Mouse (Mus musculus) layer of hippocampus, adult 11-12 months (tissue): Measurements from ENCODE around the gene Eif3l.
"Not testable (repeated sequence)": the region's sequence is repeated elsewhere in the genome, so short reads cannot be mapped to it uniquely, and the experiment has no call there.

Experiments
- DNase-seq: peaks from one replicate; pipeline ENCODE4 v3.0.0; 2022; ENCODE audit warnings: low spot score

Eif3l gene

DNA sequence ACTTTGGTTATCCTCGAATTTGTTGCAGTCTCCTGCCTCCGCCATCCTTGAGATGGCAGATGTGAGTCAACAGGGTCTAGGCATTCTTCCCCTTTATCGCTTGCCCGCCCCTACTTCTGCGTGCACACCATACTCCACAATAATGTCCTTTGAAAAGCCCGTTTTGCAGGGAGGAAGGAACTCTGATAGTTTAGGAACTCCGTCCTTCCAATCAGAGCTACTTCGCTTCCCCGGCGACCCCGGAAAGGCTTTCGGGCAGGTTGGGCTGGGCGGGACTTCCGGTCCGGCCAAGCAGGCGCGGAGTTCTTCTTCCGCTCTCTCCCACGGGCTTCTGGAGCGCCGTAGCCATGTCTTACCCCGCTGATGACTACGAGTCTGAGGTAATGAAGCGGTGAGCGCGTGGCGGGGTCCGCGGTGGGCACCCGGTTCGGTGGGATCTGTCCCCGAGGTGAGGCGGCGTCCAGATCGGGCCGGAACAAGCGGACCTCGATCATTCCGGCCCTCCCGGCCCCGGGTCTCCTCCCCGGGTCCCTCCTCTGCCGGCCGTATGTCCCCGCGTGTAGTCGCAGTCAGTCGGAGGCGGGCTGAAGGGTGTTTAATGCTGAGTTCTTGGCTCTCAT is at the start of gene Eif3l:
TSS of gene Eif3l (plus strand) at position 267 of the 620 bp plus-strand sequence.
- peak; percentile 85 for DNase-seq

DNA sequence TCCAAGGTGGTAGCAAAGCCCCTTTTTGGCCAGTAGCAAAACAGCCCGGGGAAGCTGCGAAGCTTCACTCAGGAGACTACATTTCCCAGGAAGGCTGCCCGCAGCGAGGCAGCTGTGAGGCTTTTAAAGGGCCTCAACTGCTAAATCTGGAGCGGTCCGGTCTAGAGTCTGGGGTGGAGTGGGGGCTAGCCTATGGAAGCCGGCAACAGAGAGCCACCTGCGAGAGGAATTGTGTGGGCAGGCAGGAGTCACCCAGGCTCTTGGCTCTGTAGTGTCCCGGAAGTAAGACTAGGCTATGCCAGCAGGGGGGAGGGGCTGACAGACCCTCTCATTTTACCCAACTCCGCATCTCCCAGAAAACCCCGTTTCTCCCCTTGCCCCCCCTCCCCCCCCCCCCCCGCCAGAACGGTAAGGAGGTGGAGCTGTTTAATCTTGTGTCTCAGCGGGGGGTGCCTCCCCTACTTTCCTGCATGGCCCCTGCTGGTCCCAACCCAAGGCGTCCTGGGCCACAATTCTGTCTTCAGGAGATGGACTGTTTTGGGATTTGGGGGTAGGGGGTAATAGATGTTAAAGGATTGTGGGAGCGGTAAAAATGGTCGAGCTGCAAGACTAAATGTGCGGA is 49.2 kb upstream of the Eif3l start:
- DNase-seq: no peak

GRCm38 (mm10) chr15:79026511-79027290 is 48.3 kb upstream of the Eif3l start:
- DNase-seq: no peak

- DNase-seq: no peak
These were observed 47.4 kb upstream of the Eif3l start for GRCm38 (mm10) chr15:79027291-79028205.

GRCm38 (mm10) chr15:79028237-79028738 is 46.7 kb upstream of the Eif3l start, which contains the start of gene H1f0:
TSS of gene H1f0 (plus strand) at chr15:79028450.
- DNase-seq: peak; percentile 92

- no peak for DNase-seq
These were observed 46.0 kb upstream of the Eif3l start for GRCm38 (mm10) chr15:79028823-79029484.

DNA sequence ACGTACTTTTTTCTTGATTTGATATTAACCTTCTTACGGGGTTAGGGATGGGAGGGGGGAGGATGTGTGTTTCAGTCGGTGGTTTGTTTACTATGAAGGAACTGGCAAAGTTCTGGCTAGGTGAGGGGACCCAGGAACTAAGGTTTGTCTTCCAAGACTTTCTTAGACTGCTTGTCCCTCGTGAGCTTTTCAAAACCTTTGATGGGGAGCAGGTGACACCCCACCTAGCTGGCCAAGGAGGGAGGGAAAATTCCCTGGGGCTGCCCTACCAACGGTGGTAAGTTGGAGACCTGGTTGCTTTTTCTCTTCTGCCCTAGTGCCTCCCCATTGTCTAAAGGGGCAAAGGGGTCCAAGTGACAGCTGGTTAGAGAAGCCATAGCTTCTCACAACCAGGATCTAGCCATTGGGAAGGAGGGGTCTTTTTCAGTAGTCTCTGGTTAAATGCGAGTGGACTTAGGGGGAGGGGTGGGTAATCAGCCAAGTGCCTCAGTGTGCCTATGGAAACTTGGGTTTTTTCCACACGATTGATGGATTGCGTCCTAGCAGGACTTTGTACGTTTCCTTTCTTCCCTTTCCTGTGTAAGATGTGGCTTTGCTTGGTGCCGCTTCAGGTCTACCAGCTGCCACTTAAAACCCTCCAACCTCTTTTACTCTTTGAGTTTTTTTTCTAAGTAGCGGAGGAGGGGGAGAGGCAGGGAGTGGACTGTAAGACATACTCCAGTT is 45.3 kb upstream of the Eif3l start:
- DNase-seq: no peak

GRCm38 (mm10) chr15:79030551-79031435 is 44.2 kb upstream of the Eif3l start:
- peak; percentile 90 for DNase-seq

DNA sequence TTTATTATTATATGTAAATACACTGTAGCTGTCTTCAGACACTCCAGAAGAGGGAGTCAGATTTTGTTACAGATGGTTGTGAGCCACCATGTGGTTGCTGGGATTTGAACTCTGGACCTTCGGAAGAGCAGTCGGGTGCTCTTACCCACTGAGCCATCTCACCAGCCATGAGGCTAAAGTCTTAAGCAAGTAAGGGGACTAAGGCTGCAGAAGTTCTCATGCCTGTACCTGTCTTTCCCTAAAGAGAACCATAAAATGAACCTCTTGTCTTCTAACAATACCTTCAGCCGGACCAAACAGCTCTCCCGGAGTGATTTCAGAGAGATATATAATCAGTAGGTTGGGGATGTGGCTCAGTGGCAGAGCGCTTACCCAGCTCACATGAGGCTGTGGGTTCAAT is 43.1 kb upstream of the Eif3l start:
- DNase-seq: not testable (repeated sequence)

DNA sequence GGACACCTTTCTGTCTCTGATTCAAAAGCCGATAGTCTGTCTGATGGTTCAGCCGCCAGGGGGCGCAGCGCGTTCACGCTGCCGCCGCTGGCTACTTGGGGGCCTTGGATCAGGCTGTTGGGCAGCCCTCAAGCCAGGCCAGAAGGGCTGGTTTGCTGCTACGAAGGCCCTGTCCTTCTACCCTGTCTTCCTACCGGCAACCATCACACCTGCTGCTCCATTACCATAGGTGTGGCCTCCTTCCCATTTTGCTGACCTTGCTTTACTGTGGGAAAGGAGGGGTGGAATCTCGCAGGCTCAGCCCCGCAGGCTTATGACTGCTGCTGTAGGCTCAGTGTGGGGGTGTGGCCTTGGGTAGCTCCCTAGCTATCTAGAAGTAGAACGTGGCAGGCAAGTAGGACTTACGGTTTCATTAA is 37.1 kb upstream of the Eif3l start:
- peak; percentile 74 for DNase-seq

GRCm38 (mm10) chr15:79038331-79038730 is 36.6 kb upstream of the Eif3l start:
- no peak for DNase-seq

DNA sequence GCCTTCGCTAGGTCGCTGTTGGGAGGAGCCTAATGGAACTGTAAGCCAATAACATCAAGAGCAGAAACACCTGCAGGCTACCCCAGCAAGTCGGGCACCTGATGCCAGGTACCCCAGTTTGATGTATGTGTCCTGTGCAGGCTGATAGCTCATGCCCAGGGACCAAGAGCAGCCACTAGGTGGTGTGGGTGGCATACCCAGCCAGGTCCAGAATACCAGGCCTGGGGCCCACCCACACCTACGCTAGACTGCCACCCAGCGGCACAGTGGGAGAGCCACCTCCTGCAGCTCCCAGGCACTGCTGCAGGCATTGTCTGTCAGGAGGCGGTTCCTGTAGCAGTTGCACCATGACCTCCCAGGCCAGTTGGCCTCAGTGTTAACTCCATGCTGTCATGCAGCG is 36.1 kb upstream of the Eif3l start:
- DNase-seq: peak; percentile 73

DNA sequence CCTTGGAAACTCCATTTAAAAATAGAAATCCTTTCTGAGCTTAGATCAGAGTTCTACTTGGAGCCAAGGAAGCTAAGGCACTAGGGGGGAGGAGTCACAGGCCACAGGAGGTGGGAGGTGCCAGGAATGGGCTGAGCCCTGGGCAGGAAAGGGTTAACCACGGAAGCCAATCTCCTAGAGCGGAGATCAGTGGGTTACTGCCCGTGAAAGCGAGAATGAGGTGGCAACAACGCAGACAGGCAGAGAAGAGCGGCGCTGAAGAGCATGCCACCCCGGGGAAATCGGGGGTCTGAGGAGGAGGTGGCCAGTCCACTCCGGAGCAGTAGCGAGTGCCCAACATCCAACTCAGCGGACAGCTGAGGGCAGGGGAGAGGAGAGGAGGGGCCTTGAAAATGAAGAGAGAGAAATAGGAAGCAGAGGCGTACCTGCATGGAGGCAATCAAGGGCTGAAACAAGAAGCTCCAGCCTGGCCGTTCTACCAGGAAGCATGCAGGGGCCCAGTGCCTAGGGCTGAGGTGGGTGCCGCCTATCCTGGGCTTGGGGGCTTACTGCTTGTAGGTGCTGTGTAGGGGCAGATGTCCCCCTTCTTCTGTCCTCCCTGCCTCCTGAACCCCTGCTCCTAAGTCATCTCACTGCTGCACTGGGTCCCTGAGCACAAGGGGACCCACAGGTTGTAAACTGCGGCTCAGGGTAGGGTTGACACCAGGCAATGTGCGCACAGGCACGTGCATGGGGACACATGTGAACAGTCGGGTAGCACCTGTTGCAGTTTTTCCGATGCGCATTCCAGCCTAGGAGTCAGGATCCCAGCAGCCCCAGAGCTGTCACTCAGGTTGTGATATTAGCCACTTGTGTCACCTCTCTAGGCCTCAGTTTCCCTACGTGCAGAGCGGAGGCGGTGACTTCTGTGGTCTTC is 34.2 kb upstream of the Eif3l start:
- no peak for DNase-seq

DNA sequence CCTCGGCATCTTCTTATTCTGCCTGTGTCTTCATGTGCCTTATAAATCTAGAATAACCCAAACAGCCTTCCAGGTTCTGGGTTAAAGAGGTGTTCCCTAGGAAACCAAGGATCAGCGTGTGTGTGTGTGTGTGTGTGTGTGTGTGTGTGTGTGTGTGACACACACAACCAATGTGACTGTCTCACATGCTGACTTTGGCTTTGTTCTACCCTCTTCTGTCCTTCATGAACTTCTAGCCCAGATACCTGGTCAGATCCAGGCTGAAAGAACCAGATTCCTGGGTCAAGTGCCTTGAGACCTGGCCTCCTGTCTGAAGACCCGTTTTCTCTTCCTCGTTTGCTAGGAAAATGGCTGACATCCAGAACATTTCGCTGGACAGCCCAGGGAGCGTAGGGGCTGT is 33.4 kb upstream of the Eif3l start, which contains the start of gene Galr3:
TSS of gene Galr3 (plus strand) at position 301 of the 400 bp plus-strand sequence.
- no peak for DNase-seq

GRCm38 (mm10) chr15:79042721-79043491 is 32.1 kb upstream of the Eif3l start:
- no peak for DNase-seq

GRCm38 (mm10) chr15:79044837-79045236 is 30.1 kb upstream of the Eif3l start:
- no peak for DNase-seq

DNA sequence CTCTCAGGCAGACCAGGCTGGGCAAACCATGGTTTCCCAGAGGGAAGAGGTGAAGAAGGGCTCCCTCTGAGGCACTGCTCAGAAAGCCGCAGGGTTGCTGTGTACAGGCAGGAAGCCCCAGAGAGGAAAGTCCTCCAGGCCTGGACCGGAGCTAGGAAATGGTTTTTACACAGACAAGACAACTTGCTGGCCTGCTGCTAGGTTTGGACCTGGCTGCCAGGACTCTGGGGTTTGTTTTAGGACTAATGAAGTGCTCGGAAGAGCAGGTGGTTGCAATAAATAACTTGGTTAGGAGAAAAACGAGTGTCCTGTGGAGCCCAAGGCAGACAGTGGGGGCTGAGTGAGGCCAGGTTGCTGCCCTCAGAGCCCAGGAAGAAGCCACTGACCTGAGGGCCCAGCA is 26.8 kb upstream of the Eif3l start:
- no peak for DNase-seq
